Mouse (Mus musculus) forebrain, embryonic 16.5 days (tissue): Measurements from ENCODE around the gene Herc6. TPM values are rescaled to one million over a fixed set of nuclear protein-coding genes. Genes with fewer than 3 reads are reported as not detected.

Source experiments
- ATAC-seq: fragments of 200-750 bp; cut with Nextera tagmentation; 2 replicates; pipeline ENCODE4 v1.8.0; 2017; ENCODE audit warnings: mild to moderate bottlenecking, moderate library complexity
- H3K27ac ChIP-seq: fragments of 300-500 bp; sonication (generic); 2 replicates; pipeline ENCODE4 v1.5.1; 2014; ENCODE audit warnings: low read length, control low read depth
- H3K27me3 ChIP-seq: fragments of 300-500 bp; sonication (generic); replicated peaks from 2 replicates; pipeline ENCODE4 v1.6.1; 2014; ENCODE audit warnings: low read length; ENCODE audit not compliant: control insufficient read depth, insufficient read depth
- H3K36me3 ChIP-seq: fragments of 300-500 bp; sonication (generic); 2 replicates; pipeline ENCODE4 v1.6.1; 2014; ENCODE audit not compliant: control insufficient read depth, insufficient read depth
- H3K4me1 ChIP-seq: fragments of 300-500 bp; sonication (generic); replicated peaks from 2 replicates; pipeline ENCODE4 v1.6.1; 2014; ENCODE audit warnings: low read length; ENCODE audit not compliant: control insufficient read depth, insufficient read depth
- H3K4me2 ChIP-seq: fragments of 300-500 bp; sonication (generic); 2 replicates; pipeline ENCODE4 v1.6.1; 2014; ENCODE audit warnings: mild to moderate bottlenecking, low read length, control low read depth
- H3K4me3 ChIP-seq: fragments of 300-500 bp; sonication (generic); replicated peaks from 2 replicates; pipeline ENCODE4 v1.5.1; 2014; ENCODE audit warnings: mild to moderate bottlenecking, low read length, control low read depth
- H3K9ac ChIP-seq: fragments of 300-500 bp; sonication (generic); replicated peaks from 2 replicates; pipeline ENCODE4 v1.6.1; 2014; ENCODE audit warnings: low read depth, low read length, control low read depth
- H3K9me3 ChIP-seq: fragments of 300-500 bp; sonication (generic); 2 replicates; pipeline ENCODE4 v1.6.1; 2016; ENCODE audit warnings: low read length; ENCODE audit not compliant: control insufficient read depth
- WGBS: fragments of 180-500 bp; shearing (Covaris S2); extraction: QIAGEN DNeasy Blood & Tissue Kit; methylation state at CpG from one replicate; pipeline ENCODE4 v1.1.7; 2014; 5-methylcytosine and 5-hydroxymethylcytosine counted together
- polyA plus RNA-seq: library from polyadenylated mRNA; unstranded; fragments of >200 nt; fragmentation: Nextera tagmentation; extraction: Ambion mirVana; gene quantifications from 2 replicates; pipeline ENCODE4 v1.2.1, GENCODE M21; 2015

The Herc6 gene
- polyA plus RNA-seq, 1 experiment from 2014 or later: 1.2 TPM

DNA sequence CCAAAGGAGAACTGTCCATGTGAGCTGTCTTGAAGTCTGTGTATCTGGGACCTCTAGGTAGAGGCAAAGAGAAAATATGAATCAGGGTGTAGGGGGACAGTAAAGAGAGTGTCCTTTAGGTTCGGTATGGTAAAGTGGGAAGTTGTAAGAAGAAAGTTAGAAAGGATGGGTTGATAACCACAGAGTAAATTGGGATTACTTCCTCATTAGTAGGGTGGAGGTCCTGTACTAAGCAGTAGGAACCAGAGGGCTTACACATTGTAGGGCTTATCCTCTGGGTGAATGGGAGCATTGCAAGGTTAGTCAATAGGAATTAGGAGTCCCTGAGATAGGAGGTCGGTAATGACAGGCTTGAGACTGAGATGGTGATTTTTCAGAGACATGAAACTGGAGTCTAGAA lies 13.2 kb upstream of the Herc6 start:
- 84% methylated on average over 2 of the region's 2 CpGs for WGBS

DNA sequence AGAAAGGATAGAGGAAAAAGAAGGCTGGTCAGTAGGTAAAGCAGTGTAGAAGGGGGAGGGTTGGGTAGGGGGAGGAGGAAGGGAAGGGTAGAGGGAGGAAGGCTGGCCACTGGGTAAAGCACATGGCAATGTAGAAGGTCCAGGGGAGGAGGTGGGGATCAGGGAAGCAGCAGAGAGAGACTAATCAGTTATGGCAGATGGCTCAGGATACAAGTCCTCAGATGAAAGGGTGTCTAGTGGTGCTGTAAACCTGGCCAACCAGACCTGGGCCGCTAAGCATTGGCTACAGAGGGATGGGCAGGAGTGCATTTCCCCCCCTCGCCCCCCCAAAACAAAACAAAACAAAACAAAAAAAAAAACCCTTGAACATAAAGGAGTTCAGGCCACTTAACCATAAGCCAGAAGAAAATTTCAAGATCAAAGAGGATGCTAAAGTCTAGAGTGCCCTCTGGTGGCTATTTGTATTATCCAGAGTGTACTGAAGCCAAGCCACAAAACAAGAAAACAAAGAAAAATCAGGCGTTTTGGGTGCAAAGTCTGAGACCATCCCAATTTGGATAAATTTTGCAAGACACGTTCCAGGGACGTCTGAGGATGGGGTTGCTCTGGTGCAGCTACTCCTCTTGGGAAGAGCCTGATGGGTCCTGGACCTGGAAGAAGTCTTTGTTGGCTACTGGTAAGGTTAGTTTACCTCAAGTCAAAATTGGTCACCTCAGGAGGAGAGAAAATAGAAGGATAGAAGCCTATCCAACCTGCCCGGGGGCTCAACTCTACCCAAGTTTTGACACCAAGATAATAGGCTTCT lies 10.4 kb upstream of the Herc6 start:
- no peak overlapping the region for H3K4me2 ChIP-seq
- H3K27ac ChIP-seq: no peak overlapping the region
- WGBS: 11% methylated on average over 6 of the region's 6 CpGs
- no peak overlapping the region for H3K4me3 ChIP-seq
- H3K9ac ChIP-seq: no peak overlapping the region
- no peaks in the 10 kb centered on the region for H3K36me3 ChIP-seq
- no peaks in the 10 kb centered on the region for H3K9me3 ChIP-seq
- no peaks in the 10 kb centered on the region for H3K27me3 ChIP-seq
- ATAC-seq: peak; percentile 71
- no peaks in the 10 kb centered on the region for H3K4me1 ChIP-seq

More for the DNA sequence above, 13.2 kb upstream of the Herc6 start:
- Histone ChIP-seq H3K4me1 (no peaks in the 10 kb centered on the region), H3K4me2 (no peak overlapping the region), H3K36me3 (no peaks in the 10 kb centered on the region), H3K27me3 (no peaks in the 10 kb centered on the region), H3K9me3 (no peaks in the 10 kb centered on the region), H3K27ac (no peak overlapping the region), H3K9ac (no peak overlapping the region), H3K4me3 (no peak overlapping the region)
- ATAC-seq: no peak

DNA sequence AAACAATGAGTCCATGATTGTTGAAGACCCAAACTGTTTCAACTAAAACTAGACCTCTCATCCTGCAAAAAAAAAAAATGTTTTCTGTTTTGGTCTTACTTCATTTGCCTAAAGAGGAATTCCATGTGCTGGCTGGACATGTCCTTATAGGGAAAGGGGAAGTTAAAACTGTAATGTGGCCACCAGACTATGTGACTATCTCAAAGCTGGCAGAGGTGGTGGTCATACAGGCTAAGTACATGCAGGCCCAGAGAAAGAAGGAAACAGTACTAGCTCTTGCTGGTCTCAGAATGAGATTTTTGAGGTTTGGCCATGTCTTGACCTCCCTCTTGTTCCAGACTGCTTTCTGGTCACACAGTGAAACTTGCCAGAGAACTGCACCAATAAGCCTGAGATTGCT lies 9.2 kb upstream of the Herc6 start:
- H3K9me3 ChIP-seq: no peaks in the 10 kb centered on the region
- ATAC-seq: no peak
- H3K27me3 ChIP-seq: no peaks in the 10 kb centered on the region
- no peaks in the 10 kb centered on the region for H3K4me1 ChIP-seq
- no peaks in the 10 kb centered on the region for H3K36me3 ChIP-seq
- H3K27ac ChIP-seq: no peak overlapping the region
- H3K4me2 ChIP-seq: no peak overlapping the region
- no peak overlapping the region for H3K4me3 ChIP-seq
- H3K9ac ChIP-seq: no peak overlapping the region

DNA sequence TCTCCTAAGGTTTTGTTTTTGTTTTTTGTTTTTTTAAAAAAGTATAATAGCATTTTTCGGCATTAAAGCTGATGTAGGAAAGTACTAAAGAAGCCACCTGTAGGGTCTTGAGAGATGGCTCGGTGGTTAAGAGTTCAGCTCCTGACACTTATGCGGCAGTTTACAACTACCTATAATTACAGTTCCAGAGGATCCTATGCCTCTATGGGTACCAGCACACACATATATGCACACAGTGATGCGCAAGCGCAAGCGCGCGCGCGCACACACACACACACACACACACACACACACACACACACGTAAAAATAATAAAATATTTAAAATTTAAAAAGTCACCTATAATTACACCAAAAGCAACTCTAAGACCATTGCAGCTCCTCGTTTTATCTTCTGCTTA lies 795 bp downstream of the Herc6 start:
- ATAC-seq: no peak
- peak overlapping the region; percentile 45 for H3K4me3 ChIP-seq
- no peaks in the 10 kb centered on the region for H3K9me3 ChIP-seq
- H3K9ac ChIP-seq: no peak overlapping the region
- no peaks in the 10 kb centered on the region for H3K36me3 ChIP-seq
- no peaks in the 10 kb centered on the region for H3K27me3 ChIP-seq
- H3K4me2 ChIP-seq: peak overlapping the region; percentile 71
- H3K27ac ChIP-seq: no peak overlapping the region
- peaks cover 7% of the 10 kb centered on the region; the same call in 1 of the 2 replicates for H3K4me1 ChIP-seq
- WGBS: 89% methylated on average over 12 of the region's 12 CpGs

DNA sequence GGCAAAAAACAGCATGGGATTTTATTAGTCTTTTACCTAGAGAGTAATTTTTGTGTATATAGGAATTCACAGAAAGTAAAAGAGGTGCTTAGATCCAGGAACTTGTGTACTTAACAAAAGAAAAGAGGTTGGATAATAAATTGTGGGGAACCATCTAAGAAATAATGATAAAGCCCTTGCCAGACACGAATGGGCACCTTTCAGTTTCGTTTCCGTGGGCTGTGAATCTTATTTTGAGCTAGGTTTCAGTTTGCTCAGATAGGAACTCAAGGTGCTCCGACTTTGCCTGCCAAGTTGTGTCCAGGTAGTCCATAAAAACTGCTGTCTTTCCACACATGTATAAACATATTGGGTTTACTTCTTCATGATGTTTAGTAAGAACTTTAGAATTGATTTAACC lies 1.6 kb downstream of the Herc6 start:
- Histone ChIP-seq H3K36me3 (no peaks in the 10 kb centered on the region), H3K9me3 (no peaks in the 10 kb centered on the region), H3K4me3 (no peak overlapping the region), H3K27me3 (no peaks in the 10 kb centered on the region), H3K27ac (no peak overlapping the region), H3K4me1 (peaks cover 7% of the 10 kb centered on the region; the same call in 1 of the 2 replicates), H3K4me2 (no peak overlapping the region), H3K9ac (no peak overlapping the region)
- 82% methylated on average over 4 of the region's 4 CpGs for WGBS
- ATAC-seq: no peak

DNA sequence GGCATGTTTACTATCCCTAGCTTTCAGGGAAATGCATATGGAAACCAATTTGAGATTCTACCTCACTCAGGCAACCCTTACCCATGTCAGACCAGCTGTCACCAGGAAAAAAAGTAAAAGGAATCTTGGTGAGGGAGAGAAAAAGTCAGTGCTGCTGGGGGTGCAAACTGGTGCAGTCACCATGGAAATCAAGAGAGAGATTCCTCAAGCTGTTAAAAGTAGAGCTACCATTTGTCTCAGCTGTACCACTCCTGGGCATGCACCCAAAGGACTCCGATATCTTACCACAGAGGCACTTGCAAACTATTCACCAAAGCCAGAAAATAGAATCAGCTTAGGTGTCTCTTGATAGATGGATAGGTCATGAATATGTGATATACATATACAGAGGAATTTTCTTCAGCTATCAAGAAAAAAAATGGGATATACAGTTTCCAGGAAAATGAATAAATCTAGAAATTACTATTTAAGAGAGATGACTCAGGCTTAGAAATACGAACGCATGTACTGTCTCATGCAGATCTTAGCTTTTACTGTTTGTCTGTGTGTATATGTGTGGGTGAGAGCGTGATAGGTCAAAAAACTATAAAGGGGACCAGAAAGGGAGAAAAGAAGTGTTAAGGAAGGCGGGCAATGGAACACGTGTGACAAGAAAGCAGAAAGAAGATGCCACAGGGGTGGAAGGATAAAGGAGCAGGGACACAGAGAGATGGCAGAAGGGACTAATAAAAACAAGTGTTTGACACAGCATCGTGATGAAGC lies 24.9 kb downstream of the Herc6 start:
- Histone ChIP-seq H3K4me2 (no peak overlapping the region), H3K4me1 (no peaks in the 10 kb centered on the region), H3K4me3 (no peak overlapping the region), H3K9ac (no peak overlapping the region), H3K9me3 (no peaks in the 10 kb centered on the region), H3K36me3 (no peaks in the 10 kb centered on the region), H3K27me3 (no peaks in the 10 kb centered on the region), H3K27ac (no peak overlapping the region)
- WGBS: 88% methylated on average over 7 of the region's 7 CpGs
- ATAC-seq: 0 out of 2 replicates have a peak, but pooled peaks have one; percentile 28

DNA sequence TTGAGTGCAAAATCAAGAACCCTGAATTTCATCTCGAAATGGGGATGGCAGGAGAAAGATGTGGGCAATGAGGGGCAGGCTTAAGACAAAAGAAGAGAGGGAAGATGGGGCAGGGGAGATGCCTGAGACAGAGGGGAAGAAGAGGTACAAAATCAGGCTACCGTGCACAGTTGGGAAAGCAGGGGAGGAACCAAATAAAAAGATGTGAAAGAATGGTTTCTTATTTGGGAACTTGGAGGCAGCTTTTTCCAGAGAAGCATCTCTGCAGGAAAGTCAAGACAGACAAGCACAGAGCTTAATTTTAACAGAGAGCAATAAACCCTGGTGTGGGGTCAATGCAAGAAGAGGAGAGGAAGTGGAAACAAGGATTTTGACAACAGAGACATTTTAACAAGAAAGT lies 27.2 kb downstream of the Herc6 start:
- Histone ChIP-seq H3K9ac (no peak overlapping the region), H3K4me3 (no peak overlapping the region), H3K27ac (no peak overlapping the region), H3K4me2 (no peak overlapping the region), H3K9me3 (no peaks in the 10 kb centered on the region), H3K4me1 (no peaks in the 10 kb centered on the region), H3K27me3 (no peaks in the 10 kb centered on the region), H3K36me3 (no peaks in the 10 kb centered on the region)
- 81% methylated on average over 2 of the region's 2 CpGs for WGBS
- no peak for ATAC-seq

DNA sequence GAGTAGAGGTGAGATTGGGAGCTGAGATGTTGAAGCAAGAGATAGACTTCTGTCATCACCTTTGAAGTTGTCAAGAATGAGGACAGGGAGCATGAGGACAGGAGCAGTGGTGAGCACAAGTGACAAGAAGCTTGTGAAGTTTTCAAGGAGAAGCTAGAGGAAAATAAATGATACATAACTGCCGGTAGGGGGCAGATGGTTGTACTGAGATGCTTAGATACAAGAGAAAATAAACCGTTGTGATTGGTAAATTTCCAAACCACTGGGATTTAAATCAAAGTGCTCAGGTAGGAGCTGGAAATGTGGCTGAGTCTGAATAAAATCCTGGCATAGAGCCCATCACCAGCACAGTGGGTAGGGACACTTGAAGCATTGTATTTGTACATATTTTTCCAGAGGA lies 28.8 kb downstream of the Herc6 start:
- H3K27ac ChIP-seq: no peak overlapping the region
- H3K4me1 ChIP-seq: no peaks in the 10 kb centered on the region
- no peak overlapping the region for H3K9ac ChIP-seq
- H3K4me2 ChIP-seq: no peak overlapping the region
- H3K27me3 ChIP-seq: no peaks in the 10 kb centered on the region
- 51% methylated on average over 2 of the region's 2 CpGs for WGBS
- no peak for ATAC-seq
- no peaks in the 10 kb centered on the region for H3K9me3 ChIP-seq
- H3K4me3 ChIP-seq: no peak overlapping the region
- H3K36me3 ChIP-seq: no peaks in the 10 kb centered on the region

DNA sequence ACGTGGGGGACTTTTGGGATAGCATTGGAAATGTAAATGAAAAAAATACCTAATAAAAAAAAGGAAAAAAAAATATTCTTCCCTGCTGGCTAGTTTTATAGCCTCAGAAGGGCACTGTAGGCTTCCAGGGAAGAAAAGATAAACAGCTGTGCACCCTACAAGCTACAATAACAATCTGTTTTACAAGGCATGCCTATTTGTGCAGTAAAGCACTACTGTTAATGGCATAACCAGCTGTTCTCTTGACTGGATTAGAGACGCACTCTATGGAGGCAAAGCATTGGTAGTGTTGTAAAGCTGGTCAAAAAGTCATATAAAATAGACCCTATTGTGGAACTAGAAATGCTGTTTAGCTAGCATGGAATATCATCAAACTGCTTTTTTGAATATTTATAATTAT lies 35.0 kb downstream of the Herc6 start:
- Histone ChIP-seq H3K4me1 (no peaks in the 10 kb centered on the region), H3K9ac (no peak overlapping the region), H3K4me2 (no peak overlapping the region), H3K36me3 (no peaks in the 10 kb centered on the region), H3K9me3 (no peaks in the 10 kb centered on the region), H3K4me3 (no peak overlapping the region), H3K27me3 (no peaks in the 10 kb centered on the region), H3K27ac (no peak overlapping the region)
- 88% methylated on average over 2 of the region's 2 CpGs for WGBS
- ATAC-seq: no peak
